Mouse (Mus musculus): Measurements from ENCODE around the gene Psmd4. TPM values are rescaled to one million over a fixed set of nuclear protein-coding genes. Genes with fewer than 3 reads are reported as not detected.

The Psmd4 gene
- total and polyA plus RNA-seq, 3 experiments, result 258 to 332 (median 284) TPM

GRCm38 (mm10) chr3:95047914-95048313 lies 5.5 kb upstream of the Psmd4 start:
- Histone ChIP-seq H3K4me1 (ENCODE audit: control insufficient read depth in 1 of 2, insufficient read depth in 2 of 2) (peaks cover under 1 to 4% of the 10 kb centered on the region in 2 experiments; a peak in 3 of 4 replicates), H3K4me3 (replicated peaks in 1 of 3; ENCODE audit: low read depth in 2 of 3, low read length in 2 of 3, poor library complexity in 1 of 3) (no peak overlapping the region), H3K4me2 (ENCODE audit: insufficient read depth, low read depth, poor library complexity, severe bottlenecking) (no peak overlapping the region), H3K9me3 (replicated peaks; ENCODE audit: low read length) (no peaks in the 10 kb centered on the region), H3K27ac (ENCODE audit: insufficient read depth, low read depth) (no peak overlapping the region), H3K36me3 (replicated peaks in 1 of 2; ENCODE audit: control insufficient read depth in 1 of 2, insufficient read depth in 1 of 2, low read length in 1 of 2) (no peaks in the 10 kb centered on the region), H3K9ac (ENCODE audit: insufficient read depth, low read depth) (no peak overlapping the region), H3K27me3 (replicated peaks) (peaks cover 3% of the 10 kb centered on the region), H3K79me2 (replicated peaks; ENCODE audit: control insufficient read depth, extremely low read depth, insufficient read depth, poor library complexity, severe bottlenecking) (no peaks in the 10 kb centered on the region)
- no peak for TF ChIP-seq SMC3 (IDR thresholded peaks at IDR 0.05; ENCODE audit: low read depth, low read length)
- no peak for TF ChIP-seq CHD1 (IDR thresholded peaks at IDR 0.05; ENCODE audit: low read depth, low read length)
- in situ Hi-C loops (cut with MboI; ENCODE audit: low pct_ligation_motif_present, low pct_unique_long_range_greater_than_20kb, low sequenced_read_pairs), result no loop called here
- dilution Hi-C loops (cut with MboI; ENCODE audit: extremely low pct_ligation_motif_present, extremely low pct_unique_long_range_greater_than_20kb, low sequenced_read_pairs), result no loop called here
- no peak for DNase-seq (ENCODE audit: extremely low read depth)

GRCm38 (mm10) chr3:95046462-95047057 lies 4.1 kb upstream of the Psmd4 start:
- Histone ChIP-seq H3K9me3 (replicated peaks; ENCODE audit: low read length) (no peaks in the 10 kb centered on the region), H3K79me2 (replicated peaks; ENCODE audit: control insufficient read depth, extremely low read depth, insufficient read depth, poor library complexity, severe bottlenecking) (peaks cover 8% of the 10 kb centered on the region), H3K36me3 (replicated peaks in 1 of 2; ENCODE audit: control insufficient read depth in 1 of 2, insufficient read depth in 1 of 2, low read length in 1 of 2) (no peaks in the 10 kb centered on the region), H3K4me2 (ENCODE audit: insufficient read depth, low read depth, poor library complexity, severe bottlenecking) (no peak overlapping the region), H3K4me3 (replicated peaks in 1 of 3; ENCODE audit: low read depth in 2 of 3, low read length in 2 of 3, poor library complexity in 1 of 3) (no peak overlapping the region), H3K27me3 (replicated peaks) (peaks cover 3% of the 10 kb centered on the region), H3K27ac (ENCODE audit: insufficient read depth, low read depth) (no peak overlapping the region), H3K4me1 (ENCODE audit: control insufficient read depth in 1 of 2, insufficient read depth in 2 of 2) (peaks cover 2 to 7% of the 10 kb centered on the region in 2 experiments; a peak in 3 of 4 replicates), H3K9ac (ENCODE audit: insufficient read depth, low read depth) (no peak overlapping the region)
- in situ Hi-C loops (cut with MboI; ENCODE audit: low pct_ligation_motif_present, low pct_unique_long_range_greater_than_20kb, low sequenced_read_pairs), result no loop called here
- TF ChIP-seq RAD21 (IDR thresholded peaks at IDR 0.05; ENCODE audit: low read depth, low read length) (no peak), NELFE (IDR thresholded peaks at IDR 0.05; ENCODE audit: low read depth, low read length) (no peak), CHD2 (IDR thresholded peaks at IDR 0.05; ENCODE audit: low read length) (no peak), USF1 (IDR thresholded peaks at IDR 0.05; ENCODE audit: low read depth, low read length) (no peak), ELF1 (IDR thresholded peaks at IDR 0.05; ENCODE audit: low read depth, low read length) (no peak), MXI1 (IDR thresholded peaks at IDR 0.05; ENCODE audit: low read depth, low read length) (no peak), MEF2A (IDR thresholded peaks at IDR 0.05; ENCODE audit: borderline replicate concordance, low read depth, low read length) (no peak), HCFC1 (IDR thresholded peaks at IDR 0.05; ENCODE audit: low read depth, low read length) (no peak), NRF1 (IDR thresholded peaks at IDR 0.05; ENCODE audit: low read depth, low read length) (no peak), ZMIZ1 (IDR thresholded peaks at IDR 0.05; ENCODE audit: low read depth, low read length) (no peak)
- no peak for DNase-seq (ENCODE audit: extremely low read depth)
- dilution Hi-C loops (cut with MboI; ENCODE audit: extremely low pct_ligation_motif_present, extremely low pct_unique_long_range_greater_than_20kb, low sequenced_read_pairs), result no loop called here

- Histone ChIP-seq H3K27ac (ENCODE audit: insufficient read depth, low read depth) (no peak overlapping the region), H3K4me2 (ENCODE audit: insufficient read depth, low read depth, poor library complexity, severe bottlenecking) (no peak overlapping the region), H3K4me3 (replicated peaks in 1 of 3; ENCODE audit: low read depth in 2 of 3, low read length in 2 of 3, poor library complexity in 1 of 3) (no peak overlapping the region), H3K9me3 (replicated peaks; ENCODE audit: low read length) (no peaks in the 10 kb centered on the region), H3K36me3 (replicated peaks in 1 of 2; ENCODE audit: control insufficient read depth in 1 of 2, insufficient read depth in 1 of 2, low read length in 1 of 2) (peaks cover 5 to 20% of the 10 kb centered on the region in 2 experiments), H3K27me3 (replicated peaks) (no peaks in the 10 kb centered on the region), H3K79me2 (replicated peaks; ENCODE audit: control insufficient read depth, extremely low read depth, insufficient read depth, poor library complexity, severe bottlenecking) (peaks cover 39% of the 10 kb centered on the region), H3K9ac (ENCODE audit: insufficient read depth, low read depth) (no peak overlapping the region), H3K4me1 (ENCODE audit: control insufficient read depth in 1 of 2, insufficient read depth in 2 of 2) (peaks cover 2 to 17% of the 10 kb centered on the region in 2 experiments; a peak in 3 of 4 replicates)
- dilution Hi-C loops (cut with MboI; ENCODE audit: extremely low pct_ligation_motif_present, extremely low pct_unique_long_range_greater_than_20kb, low sequenced_read_pairs) (no loop called here), in situ Hi-C loops (cut with MboI; ENCODE audit: low pct_ligation_motif_present, low pct_unique_long_range_greater_than_20kb, low sequenced_read_pairs) (no loop called here)
- no peak for TF ChIP-seq BHLHE40 (IDR thresholded peaks at IDR 0.05; ENCODE audit: low read depth, low read length)
- no peak for TF ChIP-seq UBTF (IDR thresholded peaks at IDR 0.05; ENCODE audit: low read depth, low read length)
- TF ChIP-seq MAFK (IDR thresholded peaks at IDR 0.05; ENCODE audit: insufficient replicate concordance, low read length), result no peak
- TF ChIP-seq RCOR1 (conservative IDR thresholded peaks at IDR 0.05; ENCODE audit: low read depth, low read length), result no peak
- TF ChIP-seq NELFE (IDR thresholded peaks at IDR 0.05; ENCODE audit: low read depth, low read length), result no peak
- no peak for TF ChIP-seq RAD21 (IDR thresholded peaks at IDR 0.05; ENCODE audit: low read depth, low read length)
- no peak for TF ChIP-seq SMC3 (IDR thresholded peaks at IDR 0.05; ENCODE audit: low read depth, low read length)
- no peak for TF ChIP-seq USF1 (IDR thresholded peaks at IDR 0.05; ENCODE audit: low read depth, low read length)
- no peak for TF ChIP-seq TBP (conservative IDR thresholded peaks at IDR 0.05; ENCODE audit: low read depth, low read length)
- TF ChIP-seq ETS1 (conservative IDR thresholded peaks at IDR 0.05; ENCODE audit: low read depth, low read length), result no peak
- no peak for TF ChIP-seq NRF1 (IDR thresholded peaks at IDR 0.05; ENCODE audit: low read depth, low read length)
- no peak for TF ChIP-seq MAX (IDR thresholded peaks at IDR 0.05; ENCODE audit: low read length)
- TF ChIP-seq HCFC1 (IDR thresholded peaks at IDR 0.05; ENCODE audit: low read depth, low read length), result no peak
- no peak for TF ChIP-seq ZNF384 (IDR thresholded peaks at IDR 0.05; ENCODE audit: low read depth, low read length)
- DNase-seq (ENCODE audit: extremely low read depth), result no peak
These were observed 837 bp upstream of the Psmd4 start for GRCm38 (mm10) chr3:95043251-95043650.
